Mouse (Mus musculus) liver, embryonic 11.5 days (tissue): ENCODE measurements around the gene Fam166a. TPM values are rescaled to one million over a fixed set of nuclear protein-coding genes. Genes with fewer than 3 reads are reported as not detected.

ENCODE experiments used
- ATAC-seq: fragments of 200-750 bp; cut with Nextera tagmentation; replicated peaks from 2 replicates; pipeline ENCODE4 v1.8.0; 2017; ENCODE audit warnings: moderate number of reproducible peaks, mild to moderate bottlenecking, moderate TSS enrichment, moderate library complexity; ENCODE audit not compliant: low FRiP score
- DNase-seq: peaks from one replicate; pipeline ENCODE4 v3.0.0-alpha.2; 2017; ENCODE audit warnings: low spot score
- H3K27ac ChIP-seq: fragments of 300-500 bp; sonication (generic); 2 replicates; pipeline ENCODE4 v1.5.1; 2014; ENCODE audit warnings: mild to moderate bottlenecking, low read depth, low read length, control low read depth
- H3K27me3 ChIP-seq: fragments of 300-500 bp; sonication (generic); replicated peaks from 2 replicates; pipeline ENCODE4 v1.6.1; 2014; ENCODE audit warnings: low read length, mixed read lengths; ENCODE audit not compliant: control insufficient read depth, insufficient read depth
- H3K36me3 ChIP-seq: fragments of 300-500 bp; sonication (generic); 2 replicates; pipeline ENCODE4 v1.6.1; 2014; ENCODE audit warnings: mild to moderate bottlenecking, low read length, moderate library complexity, mixed read lengths; ENCODE audit not compliant: control insufficient read depth, insufficient read depth
- H3K4me1 ChIP-seq: fragments of 300-500 bp; sonication (generic); replicated peaks from 2 replicates; pipeline ENCODE4 v1.6.1; 2014; ENCODE audit warnings: low read length, mixed read lengths; ENCODE audit not compliant: control insufficient read depth, insufficient read depth
- H3K4me2 ChIP-seq: fragments of 300-500 bp; sonication (generic); 2 replicates; pipeline ENCODE4 v1.6.1; 2014; ENCODE audit warnings: mild to moderate bottlenecking, control low read depth, moderate library complexity
- H3K4me3 ChIP-seq: fragments of 300-500 bp; sonication (generic); 2 replicates; pipeline ENCODE4 v1.5.1; 2014; ENCODE audit warnings: low read depth, low read length, control low read depth
- H3K9ac ChIP-seq: fragments of 300-500 bp; sonication (generic); 2 replicates; pipeline ENCODE4 v1.6.1; 2014; ENCODE audit warnings: low read depth, low read length, control low read depth
- H3K9me3 ChIP-seq: fragments of 300-500 bp; sonication (generic); 2 replicates; pipeline ENCODE4 v1.6.1; 2016; ENCODE audit warnings: low read length, inconsistent platforms, mixed read lengths; ENCODE audit not compliant: control insufficient read depth
- WGBS: fragments of 180-500 bp; shearing (Covaris S2); extraction: QIAGEN DNeasy Blood & Tissue Kit; methylation state at CpG from one replicate; pipeline ENCODE4 v1.1.7; 2014; 5-methylcytosine and 5-hydroxymethylcytosine counted together
- polyA plus RNA-seq: library from polyadenylated mRNA; unstranded; fragments of >200 nt; fragmentation: Nextera tagmentation; extraction: Ambion mirVana; gene quantifications from 2 replicates; pipeline ENCODE4 v1.2.1, GENCODE M21; 2014

Gene Fam166a
- polyA plus RNA-seq, 1 experiment from 2014 or later: 0.45 TPM

DNA sequence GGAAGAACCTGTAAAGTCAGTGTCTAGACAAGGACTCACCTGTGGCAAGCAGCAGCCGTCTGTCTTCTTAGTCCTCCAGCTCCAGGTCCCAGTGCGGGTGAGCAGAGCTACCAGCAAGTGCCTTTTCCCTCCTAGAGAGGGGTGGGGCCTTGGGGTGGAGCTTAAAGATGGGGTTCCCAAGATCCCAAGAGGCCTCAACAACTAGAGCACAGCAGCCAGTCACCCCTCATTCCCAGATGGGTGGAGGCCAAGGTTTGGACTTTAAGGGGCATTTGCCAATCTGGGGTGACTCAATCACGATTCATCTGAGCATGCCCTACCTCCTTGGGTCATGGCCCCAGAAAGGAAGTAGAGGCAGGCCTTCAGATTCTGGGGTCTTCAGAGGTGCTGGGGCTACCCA is 21.2 kb downstream of the Fam166a start:
- WGBS: 81% methylated on average over 3 of the region's 3 CpGs
- H3K9ac ChIP-seq: no peak overlapping the region
- H3K27me3 ChIP-seq: peaks cover 23% of the 10 kb centered on the region
- ATAC-seq (no peak), DNase-seq (no peak)
- no peak overlapping the region for H3K4me3 ChIP-seq
- H3K27ac ChIP-seq: no peak overlapping the region
- no peaks in the 10 kb centered on the region for H3K36me3 ChIP-seq
- peaks cover 28% of the 10 kb centered on the region for H3K4me1 ChIP-seq
- no peak overlapping the region for H3K4me2 ChIP-seq
- no peaks in the 10 kb centered on the region for H3K9me3 ChIP-seq

GRCm38 (mm10) chr2:25240310-25240709 is 21.8 kb downstream of the Fam166a start:
- H3K4me2 ChIP-seq: peak overlapping the region; percentile 78
- H3K4me3 ChIP-seq: peak overlapping the region; percentile 49
- H3K27me3 ChIP-seq: peaks cover 23% of the 10 kb centered on the region
- H3K9ac ChIP-seq: peak overlapping the region; percentile 51
- no peaks in the 10 kb centered on the region for H3K36me3 ChIP-seq
- no peak for DNase-seq
- WGBS: 56% methylated on average over 8 of the region's 8 CpGs
- no peaks in the 10 kb centered on the region for H3K9me3 ChIP-seq
- H3K27ac ChIP-seq: peak overlapping the region; percentile 57
- ATAC-seq: no peak
- H3K4me1 ChIP-seq: peaks cover 28% of the 10 kb centered on the region

DNA sequence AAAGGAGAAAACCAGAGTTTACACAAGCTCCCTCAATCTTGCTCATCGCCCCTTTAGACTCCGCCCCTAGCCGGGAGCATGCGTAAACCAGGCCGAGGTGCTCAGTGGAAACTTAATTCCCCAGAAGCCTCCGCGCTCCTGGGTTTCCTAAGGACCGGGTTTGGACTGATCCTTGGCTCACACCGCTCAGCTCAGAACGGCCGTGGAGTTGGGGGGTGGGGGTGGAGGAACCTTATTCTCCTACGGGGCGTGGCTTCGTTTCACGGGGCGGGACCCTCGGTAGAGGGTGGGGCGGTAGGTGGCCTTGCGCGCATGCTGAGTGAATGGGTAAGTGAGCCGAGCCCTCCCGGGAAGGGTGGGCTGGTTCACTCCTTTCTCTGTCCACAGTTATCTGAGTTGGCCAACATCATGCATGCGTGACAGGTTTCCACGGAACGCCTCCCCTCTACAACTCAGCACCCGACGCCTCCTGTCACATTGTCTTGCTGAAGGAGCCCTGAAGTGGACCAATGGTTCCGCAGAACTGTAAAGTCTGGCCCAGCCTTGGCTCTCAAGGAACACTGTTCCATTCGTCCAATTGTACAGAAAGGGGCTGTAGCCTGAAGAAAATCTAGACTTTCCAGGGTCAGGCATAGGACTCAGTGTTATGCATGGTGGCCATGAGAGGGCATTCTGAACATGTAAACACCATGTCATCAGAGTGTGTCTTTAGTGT is 22.3 kb downstream of the Fam166a start:
- ATAC-seq (peak; percentile 86), DNase-seq (peak; percentile 81)
- Histone ChIP-seq H3K27me3 (peaks cover 23% of the 10 kb centered on the region), H3K36me3 (no peaks in the 10 kb centered on the region), H3K4me2 (peak overlapping the region; percentile 78), H3K9ac (peak overlapping the region; percentile 51), H3K4me1 (peaks cover 28% of the 10 kb centered on the region), H3K4me3 (peak overlapping the region; percentile 49), H3K9me3 (no peaks in the 10 kb centered on the region), H3K27ac (peak overlapping the region; percentile 57)
- 2% methylated on average over 29 of the region's 29 CpGs for WGBS

- Histone ChIP-seq H3K36me3 (peaks cover 4% of the 10 kb centered on the region; the same call in 1 of the 2 replicates), H3K9me3 (no peaks in the 10 kb centered on the region), H3K4me2 (peak overlapping the region; percentile 78), H3K27ac (no peak overlapping the region), H3K4me3 (peak overlapping the region; percentile 49), H3K4me1 (peaks cover 23% of the 10 kb centered on the region), H3K9ac (0 out of 2 replicates have a peak overlapping the region, but pooled peaks have one; percentile 23), H3K27me3 (peaks cover 23% of the 10 kb centered on the region)
- DNase-seq: no peak
- peak; percentile 14 for ATAC-seq
- 21% methylated on average over 6 of the region's 6 CpGs for WGBS
Observed at GRCm38 (mm10) chr2:25241438-25241775, 22.9 kb downstream of the Fam166a start.

GRCm38 (mm10) chr2:25242101-25242506 is 23.6 kb downstream of the Fam166a start, which contains the start of the genes Rnf208 and Cysrt1:
Gene Rnf208 (plus strand): TSS chr2:25242255.
Gene Cysrt1 (minus strand): TSS chr2:25242452.
- no peak for ATAC-seq
- Histone ChIP-seq H3K4me3 (peak within 1 kb of the TSS; percentile 49), H3K36me3 (peaks cover 6% of the 10 kb centered on the region; the same call in 1 of the 2 replicates), H3K9ac (peak within 1 kb of the TSS; percentile 51), H3K4me1 (peaks cover 18% of the 10 kb centered on the region), H3K9me3 (no peaks in the 10 kb centered on the region), H3K27ac (peak within 1 kb of the TSS; percentile 57; the same call in 1 of the 2 replicates), H3K27me3 (peaks cover 23% of the 10 kb centered on the region), H3K4me2 (peak within 1 kb of the TSS; percentile 78)
- DNase-seq: no peak
- WGBS: 0% methylated on average over 58 of the region's 59 CpGs

- H3K36me3 ChIP-seq: peaks cover 12% of the 10 kb centered on the region
- H3K4me3 ChIP-seq: no peak overlapping the region
- peaks cover 18% of the 10 kb centered on the region for H3K4me1 ChIP-seq
- H3K27me3 ChIP-seq: peaks cover 23% of the 10 kb centered on the region
- H3K9ac ChIP-seq: no peak overlapping the region
- H3K27ac ChIP-seq: no peak overlapping the region
- DNase-seq: no peak
- no peaks in the 10 kb centered on the region for H3K9me3 ChIP-seq
- no peak overlapping the region for H3K4me2 ChIP-seq
- ATAC-seq: no peak
- 79% methylated on average over 8 of the region's 8 CpGs for WGBS
Observed at GRCm38 (mm10) chr2:25243342-25243741, 24.8 kb downstream of the Fam166a start.

DNA sequence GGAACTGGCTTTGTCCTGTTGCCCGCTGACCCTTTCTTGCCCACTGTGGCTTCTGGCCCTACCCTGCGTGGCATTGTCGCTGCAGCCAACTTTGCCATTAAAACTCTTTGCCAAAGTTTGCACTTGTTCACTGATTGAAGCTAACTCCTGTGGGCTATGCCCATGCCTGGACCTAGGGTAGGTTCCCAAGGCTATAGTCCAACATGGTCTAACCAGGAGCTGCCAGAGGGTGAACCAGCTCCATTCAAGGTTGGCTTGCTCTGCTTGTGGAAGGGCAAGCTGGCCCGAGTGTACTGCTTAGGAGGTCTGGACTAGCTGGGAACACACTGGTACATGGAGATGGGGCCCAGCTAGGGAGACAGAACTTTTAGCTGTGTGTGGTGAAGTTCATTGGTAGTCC is 25.6 kb downstream of the Fam166a start:
- H3K27ac ChIP-seq: no peak overlapping the region
- H3K27me3 ChIP-seq: peaks cover 23% of the 10 kb centered on the region
- 81% methylated on average over 4 of the region's 4 CpGs for WGBS
- H3K4me2 ChIP-seq: no peak overlapping the region
- no peak for DNase-seq
- H3K4me1 ChIP-seq: peaks cover 18% of the 10 kb centered on the region
- peaks cover 15% of the 10 kb centered on the region for H3K36me3 ChIP-seq
- ATAC-seq: no peak
- no peaks in the 10 kb centered on the region for H3K9me3 ChIP-seq
- no peak overlapping the region for H3K9ac ChIP-seq
- H3K4me3 ChIP-seq: no peak overlapping the region

DNA sequence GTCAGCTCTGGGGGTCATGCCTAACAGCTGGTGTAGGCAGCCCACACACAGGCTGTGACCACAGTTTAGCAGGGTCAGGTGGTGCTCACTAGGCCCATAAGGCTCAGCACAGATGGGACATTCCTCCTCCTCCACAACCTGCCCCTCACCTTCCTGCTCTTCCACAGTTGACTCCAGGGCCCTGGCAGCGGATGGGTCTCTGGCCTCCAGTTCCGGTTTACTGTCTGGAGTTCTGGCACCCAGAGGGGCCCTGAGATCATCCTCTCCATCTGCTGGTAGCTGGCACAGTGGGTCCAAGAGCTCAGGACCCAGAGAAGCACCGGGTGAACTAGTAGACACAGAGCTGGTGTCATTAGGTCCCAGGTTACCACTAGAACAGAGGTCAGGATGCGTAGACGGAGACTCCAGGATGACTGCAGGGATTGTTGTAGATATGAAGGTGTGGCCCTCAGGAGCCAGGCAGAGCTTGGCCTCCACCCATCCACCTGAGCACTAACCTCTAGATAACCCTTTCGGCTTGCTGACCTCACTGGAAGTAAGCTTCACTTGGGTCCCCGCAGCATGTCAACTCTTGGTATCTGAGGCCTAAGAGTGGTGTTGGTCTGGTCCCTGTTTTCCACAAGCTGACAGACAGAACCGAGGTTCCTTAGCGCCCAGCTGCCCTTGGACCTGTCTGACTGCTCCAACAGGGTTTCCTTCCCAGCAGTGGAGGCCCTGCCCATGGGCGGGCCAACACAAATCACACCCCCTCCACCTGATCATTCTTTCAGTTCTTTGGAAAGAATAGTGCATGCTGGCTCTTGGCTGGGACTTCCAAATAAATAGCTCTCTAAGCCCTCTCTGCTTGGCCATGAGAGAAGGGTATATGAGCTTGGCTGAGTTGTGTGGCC is 27.9 kb downstream of the Fam166a start, which contains the start of gene AL732309.1:
AL732309.1 (minus strand) TSS at position 681 of the 890 bp plus-strand sequence.
- ATAC-seq (no peak), DNase-seq (no peak)
- WGBS: 88% methylated on average over 10 of the region's 10 CpGs
- Histone ChIP-seq H3K9me3 (no peaks in the 10 kb centered on the region), H3K9ac (no peak within 1 kb of the TSS), H3K36me3 (peaks cover 27% of the 10 kb centered on the region), H3K4me2 (no peak within 1 kb of the TSS), H3K4me1 (peaks cover 10% of the 10 kb centered on the region), H3K27me3 (peaks cover 21% of the 10 kb centered on the region), H3K27ac (no peak within 1 kb of the TSS), H3K4me3 (no peak within 1 kb of the TSS)
